Mouse (Mus musculus) B cell, adult 2 months (primary cell): Measurements from ENCODE around the gene Zfp961.

Experiments used
- DNase-seq, 2 experiments: peaks; one replicate each; pipeline ENCODE4 v3.0.0; 2022

Zfp961 gene

GRCm38 (mm10) chr8:71964051-71964450 is 13.2 kb downstream of the Zfp961 start:
- no peak for DNase-seq

- no peak for DNase-seq
These were observed 14.3 kb downstream of the Zfp961 start for GRCm38 (mm10) chr8:71965166-71965565.

GRCm38 (mm10) chr8:71966411-71966810 is 15.6 kb downstream of the Zfp961 start:
- peak in 1 of 2 experiments; percentile 22 for DNase-seq

GRCm38 (mm10) chr8:71967261-71967660 is 16.4 kb downstream of the Zfp961 start:
- no peak for DNase-seq

GRCm38 (mm10) chr8:71968100-71968499 is 17.3 kb downstream of the Zfp961 start:
- no peak for DNase-seq

- no peak for DNase-seq
These were observed 17.8 kb downstream of the Zfp961 start for GRCm38 (mm10) chr8:71968636-71969035.

GRCm38 (mm10) chr8:71971945-71972344 is 21.1 kb downstream of the Zfp961 start:
- no peak for DNase-seq

- no peak for DNase-seq
These were observed 23.4 kb downstream of the Zfp961 start for GRCm38 (mm10) chr8:71974211-71974610.

GRCm38 (mm10) chr8:71981032-71981431 is 30.2 kb downstream of the Zfp961 start:
- DNase-seq, result peak; percentile 29 to 30

GRCm38 (mm10) chr8:71981456-71981855 is 30.6 kb downstream of the Zfp961 start:
- DNase-seq, result no peak

GRCm38 (mm10) chr8:71984601-71985000 is 33.8 kb downstream of the Zfp961 start:
- DNase-seq, result no peak

GRCm38 (mm10) chr8:71988110-71988866 is 37.5 kb downstream of the Zfp961 start:
- DNase-seq, result peak; percentile 44

GRCm38 (mm10) chr8:71988867-71989599 is 38.2 kb downstream of the Zfp961 start:
- DNase-seq, result no peak

GRCm38 (mm10) chr8:71999434-71999833 is 48.6 kb downstream of the Zfp961 start:
- DNase-seq, result no peak

GRCm38 (mm10) chr8:72000223-72000622 is 49.4 kb downstream of the Zfp961 start:
- no peak for DNase-seq

GRCm38 (mm10) chr8:72002942-72003341 is 52.1 kb downstream of the Zfp961 start:
- no peak for DNase-seq

GRCm38 (mm10) chr8:72005912-72006311 is 55.1 kb downstream of the Zfp961 start:
- DNase-seq, result no peak

GRCm38 (mm10) chr8:72006763-72007162 is 55.9 kb downstream of the Zfp961 start:
- no peak for DNase-seq

- DNase-seq, result peak; percentile 72
These were observed 57.4 kb downstream of the Zfp961 start for GRCm38 (mm10) chr8:72008134-72008641.

GRCm38 (mm10) chr8:72009473-72009872 is 58.6 kb downstream of the Zfp961 start, which contains the start of gene Cyp4f18:
Gene Cyp4f18 (minus strand): TSS chr8:72009626.
- peak; percentile 68 to 69 for DNase-seq

- DNase-seq, result peak in 1 of 2 experiments; percentile 40
These were observed 62.8 kb downstream of the Zfp961 start for GRCm38 (mm10) chr8:72013506-72014228.

- DNase-seq, result peak; percentile 72 to 76
These were observed 66.5 kb downstream of the Zfp961 start for GRCm38 (mm10) chr8:72017339-72017738.

GRCm38 (mm10) chr8:72018141-72018540 is 67.3 kb downstream of the Zfp961 start:
- no peak for DNase-seq
